Mouse (Mus musculus) CD4-positive helper T cell, adult 2 months (primary cell): Measurements from ENCODE around the gene Tmtc2.

Source experiments
- DNase-seq: peaks from one replicate; pipeline ENCODE4 v3.0.0-alpha.2; 2012; ENCODE audit warnings: low read depth, missing footprints, low spot score

Tmtc2 gene

DNA sequence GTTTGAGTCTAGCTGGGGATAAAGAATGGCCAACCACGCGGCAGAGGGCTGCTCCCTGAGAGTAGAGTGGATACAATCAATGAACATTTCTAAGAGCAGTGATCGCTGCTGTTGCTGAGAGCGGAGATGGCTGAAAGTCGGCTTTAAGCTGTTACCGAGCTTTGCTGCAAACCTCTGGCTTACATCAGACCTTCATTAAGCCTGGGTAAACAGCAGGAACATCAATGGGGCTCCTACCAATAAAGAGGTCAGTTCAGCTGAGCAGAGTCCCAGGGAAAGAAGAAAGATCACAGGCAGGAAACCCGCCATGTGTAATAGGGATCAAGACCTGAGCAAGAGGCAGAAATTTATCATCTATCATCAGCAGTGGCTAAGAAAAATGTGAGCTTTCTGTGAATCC is 72.5 kb downstream of the Tmtc2 start:
- DNase-seq: no peak

DNA sequence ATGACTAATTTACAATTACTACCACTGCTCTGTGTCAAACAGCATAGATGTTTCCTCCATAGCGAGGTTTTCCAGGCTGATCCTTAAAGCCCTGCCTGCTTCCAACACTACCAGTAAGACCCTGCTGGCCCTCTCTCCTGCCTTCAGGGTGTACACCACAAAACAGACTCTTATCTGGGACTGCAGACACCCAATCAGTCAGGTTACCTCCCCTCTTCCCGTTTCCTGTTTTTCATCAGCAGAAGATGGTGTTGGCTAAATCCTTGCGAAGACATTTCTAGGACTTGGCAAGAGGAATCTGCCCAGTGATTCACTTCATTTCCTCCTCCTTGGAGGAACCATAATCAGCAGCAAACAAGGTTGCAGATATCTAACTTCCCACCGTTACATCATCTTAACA is 73.8 kb downstream of the Tmtc2 start:
- no peak for DNase-seq

DNA sequence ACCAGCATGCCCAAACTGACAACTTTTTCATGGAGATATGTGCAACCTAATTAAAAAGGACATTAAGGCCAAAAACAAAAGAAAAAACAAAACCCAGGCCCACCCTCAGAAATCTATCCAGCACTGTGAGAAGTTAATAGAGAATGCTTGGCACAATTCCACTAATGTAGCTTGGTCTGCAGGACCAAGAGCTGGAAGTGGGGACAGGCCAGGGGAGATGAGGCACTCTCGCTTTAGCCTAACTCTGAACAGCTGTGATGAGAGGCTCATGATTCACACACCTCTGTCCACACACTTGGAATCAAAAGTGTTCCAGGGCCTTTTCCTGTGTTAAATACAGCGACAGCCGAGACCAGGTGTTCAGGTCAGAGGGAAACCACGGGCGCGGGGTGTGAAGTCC is 79.0 kb downstream of the Tmtc2 start:
- no peak for DNase-seq

DNA sequence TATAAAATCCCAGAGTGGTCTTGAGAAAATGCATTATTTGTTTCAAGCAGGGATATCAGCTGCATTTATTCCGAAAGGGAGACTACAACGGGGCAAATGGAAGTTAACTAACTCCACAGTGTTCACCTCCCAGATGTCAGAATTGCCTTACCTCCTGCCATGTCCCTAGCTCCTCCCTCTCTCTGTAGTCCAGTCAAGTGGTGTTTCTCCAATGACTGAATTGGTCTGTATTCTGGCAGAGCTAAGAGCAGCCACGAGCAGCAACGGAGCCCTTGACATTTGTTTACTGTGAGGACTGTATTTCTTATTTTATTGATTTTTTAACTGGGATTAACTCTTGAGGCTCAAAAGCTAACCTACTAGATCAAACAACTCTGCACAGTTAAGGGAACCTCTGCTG is 81.8 kb downstream of the Tmtc2 start:
- no peak for DNase-seq

DNA sequence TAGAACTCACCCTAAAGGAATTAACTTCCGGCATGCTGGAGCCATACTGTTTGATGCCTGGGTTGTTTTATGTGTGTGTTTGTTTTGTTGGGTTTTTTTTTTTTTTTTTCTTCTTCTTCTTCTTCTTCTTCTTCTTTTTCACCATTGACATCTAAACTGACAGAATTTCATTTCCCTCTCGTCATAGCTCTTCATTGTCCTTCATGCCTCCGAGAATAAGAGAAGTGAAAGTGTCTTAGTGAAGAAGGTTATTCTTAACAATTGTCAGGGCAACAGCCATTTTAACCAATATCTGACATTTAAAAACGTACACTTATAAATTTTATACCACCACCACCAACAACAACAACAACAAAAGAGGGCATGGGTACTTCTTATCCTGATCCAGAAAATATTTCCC is 83.5 kb downstream of the Tmtc2 start:
- DNase-seq: no peak

DNA sequence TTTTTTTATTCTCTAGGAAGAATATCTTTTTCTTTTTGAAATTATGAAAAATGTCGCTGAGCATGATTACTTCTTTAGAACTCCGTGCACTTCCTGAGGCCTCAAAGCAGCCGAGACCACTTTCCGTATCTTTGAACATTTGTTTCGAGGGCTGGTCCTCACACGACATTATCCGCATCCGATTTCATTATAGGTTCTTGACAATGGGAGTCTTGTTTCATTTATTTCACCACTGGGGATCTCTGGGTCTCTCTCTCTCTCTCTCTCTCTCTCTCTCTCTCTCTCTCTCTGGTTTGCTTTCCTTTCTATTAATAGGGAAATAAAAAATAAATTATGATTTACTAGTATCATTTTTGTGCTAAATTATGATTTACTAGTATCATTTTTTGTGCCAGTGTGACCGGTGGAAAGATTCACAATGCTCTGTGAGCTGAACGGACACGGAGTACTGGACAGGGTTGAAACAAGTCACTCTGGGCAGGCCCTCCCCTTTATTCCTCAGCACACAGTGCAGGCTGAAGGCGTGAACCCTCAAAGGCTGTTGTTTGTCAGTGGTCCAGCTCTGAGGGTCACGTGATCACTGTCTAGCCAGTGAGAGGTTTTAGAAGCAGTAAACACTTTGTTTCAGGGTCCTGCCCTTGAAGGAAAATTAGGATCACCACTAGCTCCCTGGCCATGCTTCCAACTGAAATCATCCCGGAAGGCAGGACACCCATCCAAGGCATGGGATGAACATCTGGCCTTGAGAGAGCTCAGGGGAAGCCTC is 84.1 kb downstream of the Tmtc2 start:
- no peak for DNase-seq

DNA sequence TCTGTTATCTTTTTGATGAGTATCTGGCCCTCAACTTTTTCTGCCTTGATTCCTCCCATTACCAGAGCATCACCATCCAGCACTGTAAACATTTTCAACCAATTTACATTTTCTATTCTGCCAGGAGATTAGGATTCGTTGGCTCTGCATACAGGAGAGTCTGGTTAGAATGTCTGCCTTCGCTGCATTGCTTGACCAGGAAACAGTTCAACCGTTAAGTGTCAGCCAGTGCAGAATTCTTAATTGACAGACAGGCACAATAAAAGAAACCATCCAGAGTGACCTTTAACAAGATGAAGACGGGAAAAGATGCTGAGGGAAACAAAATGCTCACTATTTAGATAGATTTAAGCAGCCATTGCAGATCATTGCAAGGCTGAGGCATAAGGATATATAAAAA is 87.3 kb downstream of the Tmtc2 start:
- no peak for DNase-seq

DNA sequence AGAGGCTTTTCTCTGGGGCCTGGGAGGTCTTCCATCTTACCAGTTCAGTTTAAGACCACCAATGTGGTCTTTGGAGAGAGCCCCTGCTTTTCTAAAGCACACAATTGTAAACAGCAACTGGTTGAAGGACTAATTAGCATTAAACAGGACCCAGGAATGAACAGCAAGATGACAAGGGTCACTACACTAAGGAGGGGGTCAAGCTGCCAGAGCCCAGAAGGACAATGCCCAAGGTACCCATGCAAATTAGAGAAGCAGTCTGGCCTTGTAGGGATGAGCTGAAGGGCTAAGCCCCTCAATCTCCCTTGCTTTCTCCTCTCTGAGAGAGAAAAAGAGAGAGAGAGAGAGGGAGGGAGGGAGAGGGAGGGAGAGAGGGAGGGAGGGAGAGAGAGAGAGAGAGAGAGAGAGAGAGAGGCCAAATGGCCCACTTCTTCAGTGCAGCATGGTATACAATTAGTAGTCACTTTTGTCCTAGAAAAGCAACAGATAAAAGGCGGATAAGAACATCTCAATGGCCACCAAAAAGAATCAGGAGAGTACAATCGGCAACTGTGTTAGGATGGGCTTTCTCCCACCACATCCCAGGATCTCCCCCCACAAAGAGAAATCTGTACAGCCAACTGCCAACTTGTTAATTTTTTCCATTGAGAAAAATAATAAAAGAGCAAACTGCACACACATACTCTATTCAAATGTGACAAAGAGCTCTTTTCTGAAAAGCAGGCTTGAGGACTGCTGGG is 89.7 kb downstream of the Tmtc2 start:
- DNase-seq: no peak

DNA sequence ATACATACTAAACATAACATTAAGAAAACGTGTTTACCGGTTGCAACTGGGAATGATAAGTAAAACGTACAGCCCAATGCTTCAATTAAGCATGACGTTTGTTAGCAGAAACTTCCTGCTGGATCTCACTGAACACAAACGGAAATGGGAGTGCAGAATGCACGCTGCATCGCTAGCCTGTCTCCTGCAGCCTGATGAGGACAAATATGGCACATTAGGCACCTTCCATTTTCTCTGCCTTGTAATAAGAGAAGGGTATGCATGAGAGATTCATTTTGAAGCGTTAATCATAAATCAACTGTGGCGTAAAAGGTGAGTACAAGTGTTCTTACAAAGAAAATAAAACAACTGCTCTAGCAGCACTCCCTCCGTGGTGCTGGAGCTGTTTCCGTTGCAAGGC is 94.5 kb downstream of the Tmtc2 start:
- DNase-seq: no peak

DNA sequence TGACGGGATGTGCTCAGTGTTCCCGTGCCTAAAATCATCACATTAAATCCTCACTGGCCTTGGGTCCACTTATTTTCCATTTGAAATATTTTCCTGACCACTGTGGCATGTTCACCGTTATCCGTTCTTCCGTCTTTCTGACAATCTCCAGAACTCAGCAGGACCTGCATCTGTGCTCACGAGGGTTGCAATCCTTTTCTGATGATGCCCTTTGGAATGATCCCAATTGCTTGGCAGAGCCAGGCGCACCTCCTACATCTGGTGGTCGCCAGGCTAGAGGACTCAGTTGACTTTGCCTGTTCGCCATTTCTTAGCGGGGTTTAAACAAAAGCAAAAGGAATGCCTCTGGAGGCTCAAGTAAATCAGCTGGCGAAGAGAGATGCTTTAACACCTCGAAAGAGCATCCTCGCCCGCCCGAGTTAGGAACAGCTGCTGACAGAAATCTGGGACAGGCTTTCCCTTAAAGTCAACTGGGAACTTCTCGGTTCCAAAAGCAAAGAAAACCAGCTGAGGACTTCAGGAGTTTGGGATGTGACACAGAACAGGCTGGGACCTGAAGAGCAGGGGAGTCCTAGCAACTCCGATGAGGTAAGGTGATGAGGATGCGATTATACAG is 96.5 kb downstream of the Tmtc2 start:
- DNase-seq: no peak

DNA sequence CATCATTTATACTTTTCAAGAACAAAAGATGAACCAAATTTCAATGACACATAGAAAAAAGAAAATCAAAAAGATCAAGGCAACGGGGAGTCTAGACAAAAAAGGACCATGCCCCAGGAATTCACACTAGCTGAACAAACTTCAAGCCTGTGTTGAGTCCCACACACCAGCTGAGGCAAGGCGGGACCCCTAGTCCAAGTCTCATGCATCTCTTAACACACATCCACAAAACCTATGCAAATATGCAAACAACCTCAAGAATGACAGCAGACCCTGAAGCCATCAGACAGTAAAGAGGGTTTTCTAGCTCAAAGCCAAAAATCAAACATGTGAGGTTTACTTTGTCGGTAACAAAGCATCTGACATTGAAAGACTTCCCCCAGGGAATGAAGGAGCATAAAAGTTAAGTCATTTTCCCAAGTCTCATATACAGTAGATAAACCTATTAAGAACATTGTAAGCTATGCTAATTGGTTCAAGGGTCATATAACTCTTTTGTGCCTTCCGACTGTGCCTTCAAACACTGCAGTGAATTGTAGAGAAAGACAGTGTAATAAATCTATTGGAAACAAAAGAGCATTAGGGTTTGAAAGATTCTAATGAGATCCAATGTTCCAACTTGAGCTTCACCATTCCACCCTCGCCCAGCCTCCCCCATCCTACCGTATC is 100.0 kb downstream of the Tmtc2 start:
- no peak for DNase-seq

DNA sequence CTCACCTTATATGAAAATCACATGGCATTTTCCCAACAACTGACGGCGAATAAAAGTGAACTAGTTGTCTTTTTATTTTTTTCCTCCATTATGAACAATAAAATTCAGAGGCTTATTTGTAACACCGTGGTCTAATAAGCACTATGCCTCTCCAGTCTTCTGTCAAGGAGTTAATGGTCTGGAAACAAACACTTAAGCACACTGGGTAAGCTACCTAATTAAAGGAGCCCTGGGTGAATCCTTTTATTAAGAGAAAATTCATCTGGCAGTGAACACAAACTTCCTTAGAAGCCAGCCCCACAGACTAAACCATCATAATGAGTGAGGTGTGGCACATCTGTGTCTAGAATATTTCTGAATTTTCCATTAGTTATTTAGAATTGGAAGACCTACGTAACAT is 109.9 kb downstream of the Tmtc2 start:
- DNase-seq: no peak

DNA sequence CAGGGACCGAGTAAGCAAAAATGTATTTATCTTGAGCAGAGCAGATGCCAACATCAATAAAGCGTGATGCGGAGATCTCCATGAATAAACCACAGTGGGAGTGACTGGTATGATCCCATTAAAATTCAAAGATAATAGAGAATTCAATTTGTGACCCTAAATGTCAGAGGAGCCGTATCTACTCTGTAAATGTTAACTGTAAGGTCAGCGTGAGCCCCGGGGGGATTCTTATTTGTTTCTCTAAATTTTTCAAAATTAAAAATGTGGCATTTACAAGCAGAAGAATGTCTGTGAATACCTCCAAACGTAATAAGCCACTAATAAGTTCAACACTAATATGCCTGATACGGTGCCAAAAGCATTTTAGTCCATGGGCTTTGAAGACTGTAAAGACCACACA is 120.8 kb downstream of the Tmtc2 start:
- no peak for DNase-seq

DNA sequence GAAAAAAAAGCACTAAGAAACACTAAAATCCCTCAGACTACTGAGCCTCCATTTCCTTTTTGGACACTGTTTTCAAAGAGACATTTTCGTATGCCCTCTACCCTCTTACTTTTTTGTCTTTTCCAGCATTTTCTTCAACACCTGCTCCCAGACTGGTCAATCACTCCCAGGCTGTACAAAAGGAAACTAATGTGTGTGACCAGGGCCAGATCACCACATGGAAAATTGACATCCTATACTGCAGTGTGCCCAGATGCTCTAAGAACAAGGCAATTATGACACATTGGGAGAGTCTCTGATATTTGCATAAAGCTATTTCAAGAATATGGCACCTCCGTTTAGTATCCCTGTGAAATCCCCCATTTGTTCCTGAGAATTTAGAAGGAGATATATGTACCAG is 127.1 kb downstream of the Tmtc2 start:
- DNase-seq: no peak

DNA sequence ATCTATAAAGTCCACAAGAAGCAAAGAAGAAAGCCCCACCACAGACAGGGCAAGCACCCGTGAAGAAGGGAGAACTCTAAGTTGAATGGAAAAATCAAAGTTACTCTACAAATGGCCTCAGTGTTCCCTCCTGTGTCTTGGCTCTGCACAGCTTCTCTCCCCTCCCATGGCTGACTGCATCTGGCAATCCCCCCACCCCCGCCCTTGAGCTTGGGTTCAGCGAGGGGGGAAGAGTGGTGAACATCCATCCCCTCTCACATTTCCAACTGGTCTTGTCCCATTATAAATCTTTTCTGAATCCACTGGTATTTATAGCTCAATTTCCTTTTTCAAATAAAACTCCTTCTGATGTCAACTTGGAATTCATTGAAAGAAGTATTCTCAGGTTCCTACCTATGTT is 129.9 kb downstream of the Tmtc2 start:
- DNase-seq: no peak

DNA sequence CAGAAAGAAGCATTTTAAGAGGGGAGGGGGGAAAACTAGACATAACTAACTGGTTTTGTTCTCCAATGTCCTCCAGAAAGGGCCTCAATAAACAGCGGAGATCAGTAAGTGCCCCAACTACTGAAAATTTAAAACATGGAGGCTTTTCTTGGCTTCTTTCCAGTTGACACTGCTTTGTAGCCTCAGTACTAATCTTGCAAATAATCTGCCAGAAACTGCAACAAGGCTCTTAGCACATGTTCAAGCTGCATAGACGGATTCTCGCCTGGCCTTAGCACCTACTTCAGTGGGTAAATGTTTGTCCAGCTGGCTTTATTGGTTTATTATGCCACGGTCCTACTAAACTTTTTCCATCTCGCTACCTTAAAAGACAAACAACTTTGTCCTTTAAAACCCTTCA is 139.4 kb downstream of the Tmtc2 start:
- no peak for DNase-seq

DNA sequence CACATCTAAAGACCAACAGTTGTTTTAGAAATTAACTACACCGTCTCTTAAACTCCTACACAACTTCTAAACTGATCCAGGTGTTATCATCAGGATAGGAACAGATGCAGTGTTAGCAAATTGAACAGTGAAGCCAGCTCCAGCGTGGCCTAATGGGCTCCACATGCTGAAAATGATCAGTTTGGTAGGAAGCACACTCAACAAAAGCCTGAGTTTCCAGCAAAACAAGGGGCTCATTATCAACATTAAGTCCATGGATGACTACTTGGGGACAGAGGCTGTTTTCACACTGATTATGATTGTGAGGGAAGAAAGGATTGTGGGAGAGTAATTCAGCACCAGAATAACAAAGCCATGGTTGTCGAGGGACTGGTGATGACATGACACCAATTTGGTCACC is 143.4 kb downstream of the Tmtc2 start:
- DNase-seq: no peak

DNA sequence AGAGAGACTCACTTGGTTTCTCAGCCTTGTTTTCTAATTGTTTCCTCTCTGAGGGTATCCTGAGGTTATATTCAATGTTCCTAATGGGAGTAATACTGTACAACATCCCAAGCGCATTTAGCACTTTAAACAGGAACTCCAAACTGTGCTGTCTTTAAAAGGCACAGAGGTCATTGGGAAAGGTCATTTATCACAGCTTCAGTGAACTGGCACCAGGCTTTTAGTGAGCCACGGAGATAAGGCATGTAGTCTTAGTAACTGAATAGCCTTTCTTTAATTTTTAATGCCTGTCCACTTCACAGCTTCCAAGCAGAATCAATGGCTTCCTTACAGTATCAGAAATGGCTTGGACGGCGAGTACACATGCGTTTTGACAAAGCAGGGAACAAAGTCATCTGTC is 144.0 kb downstream of the Tmtc2 start:
- no peak for DNase-seq

DNA sequence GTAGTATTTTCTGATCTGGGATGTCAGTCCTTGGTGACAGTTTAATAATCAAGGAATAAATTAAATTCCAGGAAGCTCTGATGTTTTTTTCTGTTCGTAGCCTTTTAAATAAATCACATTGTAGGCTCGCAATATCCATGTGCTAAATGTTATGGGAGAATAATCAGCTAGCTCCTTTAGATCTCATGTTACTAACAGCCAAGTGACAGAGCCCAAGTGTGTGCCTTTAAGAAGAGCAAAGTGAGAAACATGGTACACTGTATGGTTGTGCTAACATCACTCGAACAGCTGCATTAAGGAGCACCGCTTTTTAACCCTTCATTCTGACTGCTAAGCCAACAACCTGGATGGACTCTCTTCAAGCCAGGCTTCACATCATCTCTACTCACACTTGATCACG is 146.2 kb downstream of the Tmtc2 start:
- no peak for DNase-seq

DNA sequence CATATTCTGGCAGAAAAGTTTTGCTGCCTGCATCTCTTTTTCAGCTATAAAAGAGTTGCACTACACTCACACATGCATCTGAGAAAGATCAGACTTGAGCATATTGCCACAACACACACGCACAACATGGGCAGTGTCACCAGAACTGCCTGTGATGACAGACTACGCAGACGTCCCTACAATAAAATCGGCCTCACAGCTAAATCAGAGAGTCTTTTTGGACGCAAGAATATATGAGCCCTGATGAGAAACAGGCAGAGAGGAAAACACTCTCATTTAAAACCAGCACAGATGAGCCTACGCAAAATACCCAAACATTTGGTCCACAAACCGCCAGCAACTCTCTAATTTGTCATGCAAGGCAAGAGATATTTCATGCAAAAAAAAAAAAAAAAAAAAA is 146.6 kb downstream of the Tmtc2 start:
- no peak for DNase-seq

DNA sequence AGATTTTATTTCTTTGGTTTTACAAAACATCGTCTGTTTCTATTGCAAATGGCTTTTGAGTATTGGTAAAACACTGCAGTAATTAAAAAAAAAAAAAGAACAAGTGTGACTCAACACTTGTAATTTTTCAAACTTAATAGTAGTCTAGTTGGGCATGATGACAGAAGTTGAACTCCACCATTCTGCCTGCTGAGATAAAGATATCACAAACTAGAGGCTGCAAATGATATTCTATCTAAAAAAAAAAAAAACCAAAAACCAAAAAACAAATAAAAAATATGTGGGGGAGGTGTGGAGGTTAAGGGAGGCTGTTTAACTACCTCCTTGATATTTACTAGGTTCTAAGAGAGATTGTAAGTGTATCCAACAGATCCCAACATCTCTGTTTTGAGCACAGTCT is 149.2 kb downstream of the Tmtc2 start:
- no peak for DNase-seq

DNA sequence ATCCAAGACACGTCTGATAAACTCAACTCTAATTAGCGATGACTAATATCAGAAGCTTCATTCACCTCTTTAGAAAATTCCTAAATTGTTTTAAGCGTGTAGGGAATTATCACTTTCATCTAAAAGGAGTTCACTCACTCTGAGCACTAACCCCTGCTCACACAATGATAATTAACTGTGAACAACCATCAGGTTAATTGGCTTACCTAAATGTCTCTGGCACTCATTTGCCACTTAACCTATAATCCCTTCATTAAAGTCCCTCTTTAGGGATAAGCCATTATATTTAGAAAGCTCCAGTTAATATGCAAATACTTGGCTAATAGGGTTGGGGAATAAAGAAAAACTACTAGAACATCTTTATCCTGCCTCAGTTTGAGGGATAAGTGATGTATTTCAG is 151.1 kb downstream of the Tmtc2 start:
- no peak for DNase-seq
